Mouse (Mus musculus) forebrain, postnatal 0 days (tissue): Measurements from ENCODE around the gene Rara. TPM values are rescaled to one million over a fixed set of nuclear protein-coding genes. Genes with fewer than 3 reads are reported as not detected.

ENCODE experiments used
- ATAC-seq: fragments of 200-750 bp; cut with Nextera tagmentation; 2 replicates; pipeline ENCODE4 v1.8.0; 2017; ENCODE audit warnings: mild to moderate bottlenecking, moderate library complexity
- DNase-seq: peaks from one replicate; pipeline ENCODE4 v3.0.0-alpha.2; 2015
- H3K27ac ChIP-seq: fragments of 300-500 bp; sonication (generic); 2 replicates; pipeline ENCODE4 v1.5.1; 2014; ENCODE audit warnings: low read depth, mild to moderate bottlenecking, antibody characterized with exemption, low read length, moderate library complexity, mixed read lengths
- H3K27me3 ChIP-seq: fragments of 300-500 bp; sonication (generic); 2 replicates; pipeline ENCODE4 v1.6.1; 2014; ENCODE audit warnings: mild to moderate bottlenecking, low read length, mixed read lengths; ENCODE audit not compliant: insufficient read depth
- H3K36me3 ChIP-seq: fragments of 300-500 bp; sonication (generic); 2 replicates; pipeline ENCODE4 v1.6.1; 2014; ENCODE audit warnings: mild to moderate bottlenecking, moderate library complexity; ENCODE audit not compliant: insufficient read depth
- H3K4me1 ChIP-seq: fragments of 300-500 bp; sonication (generic); 2 replicates; pipeline ENCODE4 v1.6.1; 2014; ENCODE audit warnings: antibody characterized with exemption; ENCODE audit not compliant: insufficient read depth
- H3K4me2 ChIP-seq: fragments of 300-500 bp; sonication (generic); 2 replicates; pipeline ENCODE4 v1.6.1; 2014; ENCODE audit warnings: low read depth, mild to moderate bottlenecking, moderate library complexity
- H3K4me3 ChIP-seq: fragments of 300-500 bp; sonication (generic); 2 replicates; pipeline ENCODE4 v1.5.1; 2014; ENCODE audit warnings: low read depth, low read length, mixed read lengths
- H3K9ac ChIP-seq: fragments of 300-500 bp; sonication (generic); 2 replicates; pipeline ENCODE4 v1.6.1; 2014; ENCODE audit warnings: mild to moderate bottlenecking
- H3K9me3 ChIP-seq: fragments of 300-500 bp; sonication (generic); 2 replicates; pipeline ENCODE4 v1.6.1; 2016; ENCODE audit warnings: low read length
- CTCF ChIP-seq: sonication (generic); IDR thresholded peaks from 2 replicates; pipeline ENCODE4 v1.5.1; 2016; ENCODE audit warnings: antibody characterized with exemption, control low read depth, low read depth
- WGBS: fragments of 180-500 bp; shearing (Covaris S2); extraction: QIAGEN DNeasy Blood & Tissue Kit; methylation state at CpG from one replicate; pipeline ENCODE4 v1.1.7; 2014; 5-methylcytosine and 5-hydroxymethylcytosine counted together
- polyA plus RNA-seq: library from polyadenylated mRNA; unstranded; fragments of >200 nt; fragmentation: Nextera tagmentation; extraction: Ambion mirVana; gene quantifications from 2 replicates; pipeline ENCODE4 v1.2.1, GENCODE M21; 2015
- total RNA-seq: library from RNA; depleted of rRNA; stranded (reverse); fragments of >200 nt; gene quantifications from 2 replicates; pipeline ENCODE4 v1.2.3, GENCODE M21; 2014; rRNA removed

Gene Rara
- total and polyA plus RNA-seq, 2 experiments from 2014 or later, result 10.7 to 15.2 TPM

GRCm38 (mm10) chr11:99022384-99022933 is 94.8 kb downstream of the Rara start:
- Histone ChIP-seq H3K27ac (no peak overlapping the region), H3K4me1 (no peaks in the 10 kb centered on the region), H3K36me3 (no peaks in the 10 kb centered on the region), H3K27me3 (no peaks in the 10 kb centered on the region), H3K9me3 (no peaks in the 10 kb centered on the region), H3K4me2 (no peak overlapping the region), H3K4me3 (no peak overlapping the region), H3K9ac (no peak overlapping the region)
- TF ChIP-seq CTCF, result no peak
- 74% methylated on average over 5 of the region's 5 CpGs for WGBS
- no peak for ATAC-seq
- no peak for DNase-seq

DNA sequence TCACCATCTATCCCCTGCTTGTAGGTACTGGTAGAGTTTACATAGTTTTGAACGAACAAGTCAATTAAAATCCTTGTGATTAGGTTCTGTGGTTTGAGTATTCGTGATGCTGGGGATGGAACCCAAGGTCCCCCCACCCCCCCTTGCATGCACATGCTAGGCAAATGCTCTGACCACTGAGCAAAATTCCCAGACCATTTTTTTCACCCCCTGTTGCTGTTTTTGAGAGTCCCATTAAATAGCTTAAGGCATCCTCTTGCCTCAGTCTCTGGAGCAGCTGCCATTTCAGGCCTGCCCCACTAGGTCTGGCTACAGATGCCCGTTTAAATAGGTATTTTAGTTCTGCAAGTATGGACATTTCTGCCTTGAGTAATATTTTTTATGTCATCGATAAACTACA is 95.5 kb downstream of the Rara start:
- Histone ChIP-seq H3K9ac (0 out of 2 replicates have a peak overlapping the region, but pooled peaks have one; percentile 38), H3K27ac (no peak overlapping the region), H3K36me3 (no peaks in the 10 kb centered on the region), H3K9me3 (no peaks in the 10 kb centered on the region), H3K4me3 (peak overlapping the region; percentile 46; the same call in 1 of the 2 replicates), H3K4me1 (no peaks in the 10 kb centered on the region), H3K27me3 (no peaks in the 10 kb centered on the region), H3K4me2 (peak overlapping the region; percentile 69)
- 3% methylated on average over 4 of the region's 4 CpGs for whole genome bisulfite sequencing
- DNase-seq, result no peak
- TF ChIP-seq CTCF, result no peak
- ATAC-seq, result no peak

DNA sequence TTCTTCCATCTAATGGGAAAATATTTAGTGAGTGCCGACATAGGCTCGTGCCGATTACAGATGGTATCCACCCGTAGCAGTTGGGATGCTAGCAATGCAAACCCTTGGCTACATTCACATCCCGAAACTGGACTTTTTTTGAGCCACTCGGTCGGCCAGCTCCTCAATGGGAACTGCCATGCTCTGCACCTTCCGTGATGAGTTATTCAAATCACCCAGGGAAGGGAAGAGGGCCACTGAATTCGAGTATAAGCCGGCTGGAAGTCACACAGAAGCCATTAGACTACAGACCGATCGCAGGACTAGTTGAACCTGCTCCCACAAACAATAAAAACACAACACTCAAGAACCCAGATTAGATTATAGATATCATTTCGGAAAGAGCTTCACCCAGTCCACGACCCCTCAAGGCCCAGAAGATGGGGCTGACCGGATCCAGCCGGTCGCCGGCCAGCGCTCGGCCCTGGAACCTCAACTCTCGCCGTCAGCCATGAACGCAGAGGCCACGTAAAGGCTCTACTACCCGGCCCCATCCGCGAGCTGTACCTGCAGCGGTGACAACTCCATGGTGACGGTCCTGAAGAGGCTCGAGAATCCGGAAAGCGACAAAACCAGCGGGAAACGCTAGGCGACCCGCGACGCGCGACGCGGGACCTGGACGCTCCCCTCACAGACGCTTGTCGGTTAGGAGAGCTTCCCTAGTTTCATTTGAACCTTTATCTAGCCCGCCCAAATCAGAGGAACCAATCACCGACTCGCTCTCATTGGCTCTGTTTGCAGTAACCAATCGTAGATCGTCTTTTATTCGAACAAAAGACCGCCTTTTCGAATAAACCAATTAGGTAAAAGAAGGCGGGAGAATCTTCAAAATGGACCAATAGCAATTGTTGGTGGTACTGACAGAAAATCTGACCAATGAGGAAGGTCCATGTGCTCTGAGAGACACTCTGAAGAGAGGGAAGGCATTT is 96.2 kb downstream of the Rara start, which contains the start of gene Top2a:
Top2a (minus strand) TSS at position 690 of the 968 bp plus-strand sequence.
- Histone ChIP-seq H3K36me3 (no peaks in the 10 kb centered on the region), H3K9ac (peak within 1 kb of the TSS; percentile 44), H3K4me1 (no peaks in the 10 kb centered on the region), H3K27me3 (no peaks in the 10 kb centered on the region), H3K9me3 (no peaks in the 10 kb centered on the region), H3K4me2 (peak within 1 kb of the TSS; percentile 69), H3K27ac (peak within 1 kb of the TSS; percentile 30; the same call in 1 of the 2 replicates), H3K4me3 (peak within 1 kb of the TSS; percentile 46)
- no peak for TF ChIP-seq CTCF
- DNase-seq (peak; percentile 100), ATAC-seq (peak; percentile 99)
- under 1% methylated on average over 54 of the region's 54 CpGs for WGBS

Other genes with a start within 250 kb of the Rara start
- 83.8 and 113 TPM in 2 replicates for gene Psmd3, start 245.3 kb upstream of the Rara start, total RNA-seq
- gene Psmd3, start 245.3 kb upstream of the Rara start, polyA plus RNA-seq, result 183 and 202 TPM in 2 replicates
- gene Csf3, start 226.6 kb upstream of the Rara start, total RNA-seq, result not detected in 2 replicates
- gene Csf3, start 226.6 kb upstream of the Rara start, polyA plus RNA-seq, result not detected in 2 replicates
- 54.0 and 66.5 TPM in 2 replicates for gene Med24, start 198.4 kb upstream of the Rara start, total RNA-seq
- 46.4 and 49.3 TPM in 2 replicates for gene Med24, start 198.4 kb upstream of the Rara start, polyA plus RNA-seq
- 1,003 and 1,159 TPM in 2 replicates for gene Thra, start 187.2 kb upstream of the Rara start, total RNA-seq
- 223 and 233 TPM in 2 replicates for gene Thra, start 187.2 kb upstream of the Rara start, polyA plus RNA-seq
- 4.5 and 6.7 TPM in 2 replicates for gene Nr1d1, start 152.5 kb upstream of the Rara start, total RNA-seq
- gene Nr1d1, start 152.5 kb upstream of the Rara start, polyA plus RNA-seq, result 10.8 and 11.4 TPM in 2 replicates
- gene Msl1, start 132.3 kb upstream of the Rara start, total RNA-seq, result 87.2 and 94.6 TPM in 2 replicates
- 16.3 and 24.1 TPM in 2 replicates for gene Msl1, start 132.3 kb upstream of the Rara start, polyA plus RNA-seq
- gene Casc3, start 122.9 kb upstream of the Rara start, total RNA-seq, result 22.5 and 27.2 TPM in 2 replicates
- gene Casc3, start 122.9 kb upstream of the Rara start, polyA plus RNA-seq, result 29.5 and 37.4 TPM in 2 replicates
- 28.7 TPM in 2 replicates for gene Rapgefl1, start 91.0 kb upstream of the Rara start, total RNA-seq
- 5.6 and 9.8 TPM in 2 replicates for gene Rapgefl1, start 91.0 kb upstream of the Rara start, polyA plus RNA-seq
- gene Wipf2, start 64.2 kb upstream of the Rara start, total RNA-seq, result 7.1 and 8.2 TPM in 2 replicates
- 1.6 and 3.0 TPM in 2 replicates for gene Wipf2, start 64.2 kb upstream of the Rara start, polyA plus RNA-seq
- 2.2 and 2.3 TPM in 2 replicates for gene Cdc6, start 20.0 kb upstream of the Rara start, total RNA-seq
- 1.3 and 1.7 TPM in 2 replicates for gene Cdc6, start 20.0 kb upstream of the Rara start, polyA plus RNA-seq
- gene Gjd3, start 55.2 kb downstream of the Rara start, total RNA-seq, result 1.2 and 1.4 TPM in 2 replicates
- gene Gjd3, start 55.2 kb downstream of the Rara start, polyA plus RNA-seq, result 2.0 and 2.7 TPM in 2 replicates
- 30.2 and 40.7 TPM in 2 replicates for gene Top2a, start 96.4 kb downstream of the Rara start, total RNA-seq
- 18.1 and 19.7 TPM in 2 replicates for gene Top2a, start 96.4 kb downstream of the Rara start, polyA plus RNA-seq
- gene Igfbp4, start 113.4 kb downstream of the Rara start, total RNA-seq, result 99.0 and 102 TPM in 2 replicates
- 128 and 142 TPM in 2 replicates for gene Igfbp4, start 113.4 kb downstream of the Rara start, polyA plus RNA-seq
- 0.48 TPM in 1 of 2 replicates, not detected in the other for gene Tns4, start 161.5 kb downstream of the Rara start, total RNA-seq
- 0.29 TPM in 1 of 2 replicates, not detected in the other for gene Tns4, start 161.5 kb downstream of the Rara start, polyA plus RNA-seq
- gene Ccr7, start 227.3 kb downstream of the Rara start, total RNA-seq, result 0.38 TPM in 1 of 2 replicates, not detected in the other
- gene Ccr7, start 227.3 kb downstream of the Rara start, polyA plus RNA-seq, result 0.06 and 0.17 TPM in 2 replicates